Mouse (Mus musculus) liver, embryonic 14.5 days (tissue): ENCODE results near the gene Brms1.

Experiments
- CTCF ChIP-seq: IDR thresholded peaks from 2 replicates; pipeline ENCODE4 v1.5.1; 2016; ENCODE audit warnings: antibody characterized with exemption, low read depth, control low read depth
- EP300 ChIP-seq: IDR thresholded peaks from 2 replicates; pipeline ENCODE4 v1.6.1; 2016; ENCODE audit warnings: antibody characterized with exemption, low read depth

- TF ChIP-seq CTCF (peak; percentile 59), EP300 (no peak)
Observed at GRCm38 (mm10) chr19:5014961-5015398, 26.2 kb upstream of the Brms1 start.
